Mouse (Mus musculus) mesoderm, embryonic 11.5 days (tissue): Measurements from ENCODE around the gene Fam149b.
"Not testable (repeated sequence)": the region's sequence is repeated elsewhere in the genome, so short reads cannot be mapped to it uniquely, and the experiment has no call there.

Experiments
- DNase-seq: peaks from one replicate; pipeline ENCODE4 v3.0.0-alpha.2; 2012; ENCODE audit warnings: low read depth, low spot score

Gene Fam149b

DNA sequence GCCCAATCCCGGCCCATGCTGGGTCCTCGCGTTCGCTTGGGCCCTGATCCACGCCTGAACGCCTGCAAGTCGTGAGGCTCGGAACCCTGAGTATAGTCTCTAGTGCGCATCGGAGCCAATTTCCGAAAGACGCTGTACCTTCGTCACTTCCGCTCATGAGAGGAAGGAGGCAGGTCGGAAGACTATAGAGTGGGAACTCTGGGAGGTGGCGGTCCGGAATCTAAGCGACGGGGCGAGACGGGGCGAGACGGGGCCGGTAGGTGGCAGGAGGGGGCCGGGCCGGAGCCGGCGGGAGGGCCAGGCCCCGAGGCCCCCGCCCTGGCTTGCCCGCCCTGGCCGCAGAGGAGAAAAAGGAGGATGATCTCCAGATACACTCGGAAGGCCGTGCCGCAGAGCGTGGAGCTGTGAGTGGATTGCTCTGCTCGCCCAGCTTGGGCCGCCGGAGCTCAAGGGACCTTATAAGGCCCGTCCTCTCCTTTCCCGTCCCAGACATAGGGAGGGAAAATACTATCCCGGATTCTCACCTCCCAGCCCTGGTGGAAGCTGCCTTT is at the start of gene Fam149b, which contains the start of gene Ecd:
Gene Fam149b (plus strand): TSS at position 172 of the 551 bp plus-strand sequence.
Gene Ecd (minus strand): TSS at position 131 of the 551 bp plus-strand sequence.
- DNase-seq = peak; percentile 98

DNA sequence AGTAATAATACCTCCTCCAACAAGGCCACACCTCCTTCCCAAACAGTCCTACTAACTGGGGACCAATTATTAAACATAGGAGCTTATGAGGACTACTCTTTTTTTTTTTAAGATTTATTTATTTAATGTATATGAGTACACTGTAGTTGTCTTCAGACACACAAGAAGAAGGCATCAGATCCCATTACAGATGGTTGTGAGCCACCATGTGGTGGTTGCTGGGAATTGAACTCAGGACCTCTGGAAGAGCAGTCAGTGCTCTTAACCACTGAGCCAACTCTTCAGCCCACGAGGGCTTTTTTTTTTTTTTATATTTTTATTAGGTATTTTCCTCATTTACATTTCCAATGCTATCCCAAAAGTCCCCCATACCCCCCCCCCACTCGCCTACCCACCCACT is 42.9 kb upstream of the Fam149b start:
- not testable (repeated sequence) for DNase-seq

DNA sequence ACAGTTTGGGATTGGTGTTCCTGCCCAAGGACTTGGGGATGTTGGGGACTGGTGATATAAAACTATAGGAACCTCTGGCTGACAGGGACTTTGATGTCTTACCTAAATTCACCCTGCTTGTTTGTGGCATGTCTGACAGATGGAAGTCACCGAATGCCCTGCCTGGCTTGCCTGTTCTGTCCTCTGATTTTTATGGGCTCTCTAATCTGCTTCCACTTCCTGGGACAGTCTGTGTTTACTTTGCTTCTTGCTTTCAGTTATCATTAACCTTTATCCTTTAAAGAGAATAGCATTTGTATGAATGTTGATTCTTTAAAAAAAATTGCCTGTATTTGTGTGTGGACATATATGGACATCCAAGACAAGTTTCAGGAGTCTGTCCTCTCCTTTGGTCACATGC is 32.8 kb upstream of the Fam149b start:
- DNase-seq = no peak

DNA sequence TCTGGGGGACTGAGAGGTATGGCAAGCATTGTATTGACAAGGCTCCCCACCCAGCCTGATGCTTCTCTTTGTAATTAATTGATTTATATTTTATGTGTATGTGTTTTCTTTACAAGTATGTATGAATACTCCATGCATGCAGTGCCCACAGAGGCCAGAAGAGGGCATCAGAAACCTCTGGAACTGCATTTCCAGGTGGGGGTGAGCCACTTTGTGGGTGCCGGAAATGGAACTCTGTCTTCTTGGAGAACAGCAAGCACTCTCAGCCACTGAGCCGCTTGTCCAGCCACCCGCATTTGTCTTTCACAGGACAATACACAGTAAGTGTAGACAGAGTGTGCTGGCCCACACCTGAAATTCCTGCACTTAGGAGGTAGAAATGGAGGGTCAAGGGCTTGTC is 28.5 kb upstream of the Fam149b start:
- DNase-seq = peak; percentile 22

DNA sequence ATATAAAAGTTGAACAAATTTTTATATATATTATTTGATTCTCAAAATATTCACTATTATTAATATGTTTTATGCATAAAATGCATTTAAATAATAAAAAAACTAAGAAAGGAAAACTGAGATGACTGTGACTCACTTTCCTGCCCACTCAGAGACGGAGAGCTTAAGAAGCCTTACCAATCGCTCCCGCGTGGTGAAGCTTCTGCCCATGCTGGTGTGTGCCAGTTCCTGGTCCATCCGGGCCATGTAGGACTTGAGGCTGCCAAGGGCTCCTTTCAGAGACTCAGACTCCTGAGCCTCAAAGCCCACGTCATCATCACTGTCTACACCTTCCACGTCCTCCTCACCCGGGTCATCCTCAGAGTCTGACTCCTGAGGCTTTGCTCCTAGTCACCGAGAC is 23.8 kb upstream of the Fam149b start:
- no peak for DNase-seq

DNA sequence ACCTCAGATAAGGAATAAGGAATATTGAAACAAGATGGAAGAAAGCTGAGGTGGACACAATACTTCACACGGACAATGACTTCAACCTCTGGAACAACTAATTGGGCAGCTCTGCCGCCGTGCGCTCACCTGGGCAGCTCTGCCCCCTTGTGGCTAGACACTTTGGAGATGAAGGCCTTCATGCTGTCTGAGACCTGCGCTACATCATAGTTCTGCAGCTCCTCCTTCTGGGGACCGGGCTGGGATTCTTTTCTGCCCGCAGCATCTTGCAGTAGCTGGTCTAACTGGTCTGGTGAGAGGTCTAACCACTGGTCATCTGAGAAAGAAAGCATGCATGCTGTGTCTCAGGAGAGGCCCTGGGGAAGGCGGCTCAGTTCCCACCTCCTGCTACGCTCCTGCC is 19.5 kb upstream of the Fam149b start:
- DNase-seq = no peak

DNA sequence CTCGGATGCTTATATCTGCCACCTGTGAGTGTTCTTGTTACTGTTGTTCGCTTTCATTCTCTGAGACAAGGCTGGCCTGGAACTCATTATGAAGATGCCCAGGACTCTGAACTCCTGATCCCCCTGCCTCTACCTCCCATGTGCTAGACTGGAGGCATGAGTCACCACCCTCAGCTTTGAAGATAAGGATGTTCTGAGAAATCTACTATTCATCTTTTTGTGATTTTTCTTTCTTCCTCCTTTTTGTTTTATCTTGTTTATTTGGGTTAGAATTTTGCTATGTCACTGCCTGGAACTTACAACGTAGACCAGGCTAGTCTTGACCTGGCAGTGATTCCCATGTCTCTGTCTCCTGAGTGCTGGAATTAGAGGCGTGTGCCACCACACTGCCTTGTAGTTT is 16.6 kb upstream of the Fam149b start:
- DNase-seq = no peak

DNA sequence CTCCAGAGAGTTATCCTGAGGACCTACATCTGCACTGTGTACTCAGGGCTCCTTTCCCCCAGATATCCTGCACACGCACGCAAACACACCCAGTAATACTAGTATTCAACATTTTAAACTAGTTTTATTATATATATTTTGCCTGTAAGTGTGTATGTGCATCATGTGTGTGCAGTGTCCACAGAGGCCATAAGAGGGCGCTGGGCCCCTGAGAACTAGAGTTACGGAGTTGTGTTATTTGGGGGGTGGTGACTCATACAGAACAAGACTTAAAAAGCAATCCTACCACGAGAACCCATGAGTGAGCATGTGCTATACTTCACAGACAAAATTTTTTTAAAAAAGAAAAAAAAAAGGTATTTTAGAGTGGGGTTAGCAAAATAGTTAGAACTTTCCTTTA is 8.5 kb upstream of the Fam149b start:
- DNase-seq = no peak

DNA sequence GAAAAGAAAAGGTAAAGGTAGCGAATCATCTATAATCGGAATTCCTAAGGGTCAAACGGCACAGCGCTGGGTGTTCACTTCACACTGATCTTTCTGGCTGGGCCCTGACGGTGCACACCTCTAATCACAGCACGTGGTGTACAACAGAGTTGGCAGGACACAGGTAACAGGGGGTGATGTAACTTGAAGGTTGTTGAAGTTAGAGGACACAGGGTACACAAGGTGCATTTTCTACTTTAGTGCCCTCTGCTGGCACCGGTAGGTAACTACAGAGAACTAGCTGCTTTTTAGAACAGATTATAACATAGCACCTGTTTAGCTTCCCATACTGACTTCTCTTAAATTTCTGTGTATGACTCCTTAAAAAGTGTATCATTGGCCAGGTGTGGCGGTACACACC is 7.8 kb upstream of the Fam149b start:
- DNase-seq = peak; percentile 47

DNA sequence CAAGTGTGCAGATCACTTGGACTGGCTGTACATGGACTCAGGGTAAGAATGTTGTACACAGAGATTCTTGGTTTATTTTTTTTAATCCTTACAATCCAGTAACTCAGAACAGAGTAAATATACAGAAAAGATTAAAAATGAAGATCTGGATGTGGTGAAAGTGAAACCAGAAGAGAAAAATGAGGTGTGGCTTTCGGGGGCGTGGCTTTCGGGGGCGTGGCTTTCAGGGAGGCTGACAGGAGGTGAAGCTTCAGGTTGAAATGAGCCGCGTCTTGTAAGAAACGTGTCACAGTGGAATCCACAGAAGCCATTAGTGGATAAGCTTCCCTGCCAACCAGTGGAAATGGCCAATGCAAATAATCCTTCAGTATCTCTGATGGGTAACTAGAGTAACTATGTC is 7.1 kb upstream of the Fam149b start:
- no peak for DNase-seq

DNA sequence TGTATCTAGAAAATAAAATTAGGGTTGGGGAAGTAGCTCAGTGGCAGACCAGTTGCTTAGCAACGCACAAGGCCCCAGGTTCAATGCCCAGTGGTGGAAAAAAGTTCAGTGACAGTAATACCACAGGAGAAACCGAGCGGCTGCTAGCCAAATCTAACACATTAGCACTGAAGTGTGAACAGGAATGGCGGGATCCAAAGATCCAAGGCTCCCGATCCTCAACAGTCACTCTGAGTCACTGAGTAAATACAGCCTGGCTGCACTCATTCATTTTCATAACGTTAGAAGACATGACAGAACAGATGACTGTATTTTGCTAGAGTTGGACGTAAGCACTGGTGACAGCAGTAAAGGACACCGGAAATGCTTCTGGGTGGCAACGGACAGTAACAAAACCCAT is 2.1 kb upstream of the Fam149b start:
- no peak for DNase-seq

DNA sequence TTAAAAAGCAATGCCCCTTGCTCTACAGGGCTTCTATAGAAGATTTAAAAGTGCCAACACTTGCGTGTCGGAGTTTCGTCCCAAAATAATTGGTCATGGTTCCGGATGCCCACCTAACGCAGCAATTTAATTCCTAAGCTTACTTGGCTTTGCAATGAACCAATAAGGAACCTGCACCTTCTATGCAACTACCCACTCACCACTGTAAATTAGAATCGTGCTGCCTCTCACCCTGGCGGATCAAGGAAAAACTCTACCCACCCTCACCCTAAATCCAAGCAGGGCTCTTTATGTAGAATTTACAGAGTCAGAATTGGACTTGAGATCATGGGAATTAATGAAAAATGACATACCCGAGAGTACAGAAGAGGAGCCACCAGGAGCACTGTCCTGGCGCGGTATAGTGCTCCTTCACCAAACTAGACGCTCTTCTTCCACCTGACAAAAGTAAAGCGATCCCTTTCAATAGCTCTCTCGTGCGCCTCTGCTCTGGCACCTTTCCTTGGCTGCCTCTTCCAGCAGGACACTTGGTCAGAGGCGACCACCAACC is 446 bp upstream of the Fam149b start:
- DNase-seq = no peak

DNA sequence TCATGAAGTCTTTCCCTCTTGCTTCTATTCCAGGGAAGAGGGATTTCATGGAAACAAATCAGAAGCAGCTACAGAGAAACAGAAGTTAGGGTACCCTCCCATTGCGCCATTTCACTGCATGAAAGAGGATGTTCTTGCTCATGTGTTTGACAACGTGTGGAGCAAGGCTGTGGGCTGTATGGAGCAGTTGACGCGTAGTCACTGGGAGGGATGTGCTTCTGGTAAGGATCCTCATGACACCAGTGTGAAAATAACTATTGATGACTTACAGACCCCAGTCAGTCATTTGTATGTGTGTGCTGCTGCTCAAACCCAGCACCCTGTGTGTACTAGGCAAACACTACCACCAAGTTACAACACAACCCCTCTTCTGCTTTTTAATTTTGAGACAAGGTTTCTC is 15.3 kb downstream of the Fam149b start:
- DNase-seq = no peak

DNA sequence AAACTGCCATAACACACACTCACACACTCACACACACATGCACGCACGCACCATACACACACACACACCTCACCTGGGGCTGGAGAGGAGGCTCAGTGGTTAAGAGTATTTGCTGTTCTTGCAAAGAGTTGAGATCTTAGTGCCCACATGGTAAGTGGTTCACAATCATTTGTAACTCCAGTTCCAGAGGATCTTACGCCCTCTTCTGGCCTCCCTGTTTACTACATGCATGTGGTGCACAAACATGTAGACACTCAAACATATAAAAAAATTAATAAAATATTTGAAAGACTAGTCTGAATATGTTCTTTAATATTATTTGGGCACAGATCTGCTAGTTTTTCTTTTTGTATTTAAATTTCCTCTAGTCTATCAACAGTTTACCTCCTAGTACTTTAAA is 20.3 kb downstream of the Fam149b start:
- DNase-seq = no peak

DNA sequence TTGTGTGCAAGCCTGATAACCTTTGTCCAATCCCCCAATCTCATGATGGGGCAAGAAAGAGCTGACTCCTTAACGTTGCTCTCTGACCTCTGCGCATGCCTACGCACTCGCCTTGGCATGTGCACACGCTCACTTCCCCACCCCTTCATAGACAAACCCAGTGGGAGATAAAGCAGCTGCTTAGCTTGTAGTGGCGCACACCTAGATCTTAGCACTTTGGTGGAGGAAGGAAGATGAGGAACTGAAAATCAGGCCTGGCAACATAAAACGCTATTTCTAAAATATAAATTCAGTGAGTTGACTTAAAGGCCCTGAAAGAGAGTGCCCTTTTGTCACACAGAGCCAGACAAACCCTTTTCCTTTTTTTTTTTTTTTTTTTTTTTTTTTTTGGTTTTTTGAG is 22.8 kb downstream of the Fam149b start:
- DNase-seq = no peak

DNA sequence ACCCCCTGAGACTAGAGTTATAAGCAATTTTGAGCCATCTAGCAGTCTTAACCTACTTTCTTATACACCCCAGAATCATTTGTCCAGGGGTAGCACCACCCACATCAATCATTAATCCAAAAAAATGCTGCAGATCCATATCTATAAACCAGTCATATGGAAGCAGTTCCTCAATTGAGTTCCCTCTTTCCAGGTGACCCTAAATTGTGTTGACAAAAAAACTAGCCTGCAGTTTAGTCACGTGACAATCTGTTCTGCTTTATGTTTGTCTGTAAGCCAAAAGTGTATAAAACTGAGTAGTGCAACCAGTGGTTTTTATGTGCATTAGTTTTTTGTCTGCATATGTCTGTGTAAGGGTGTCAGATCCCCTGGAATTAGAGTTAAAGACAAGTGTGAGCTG is 23.9 kb downstream of the Fam149b start:
- DNase-seq = no peak

DNA sequence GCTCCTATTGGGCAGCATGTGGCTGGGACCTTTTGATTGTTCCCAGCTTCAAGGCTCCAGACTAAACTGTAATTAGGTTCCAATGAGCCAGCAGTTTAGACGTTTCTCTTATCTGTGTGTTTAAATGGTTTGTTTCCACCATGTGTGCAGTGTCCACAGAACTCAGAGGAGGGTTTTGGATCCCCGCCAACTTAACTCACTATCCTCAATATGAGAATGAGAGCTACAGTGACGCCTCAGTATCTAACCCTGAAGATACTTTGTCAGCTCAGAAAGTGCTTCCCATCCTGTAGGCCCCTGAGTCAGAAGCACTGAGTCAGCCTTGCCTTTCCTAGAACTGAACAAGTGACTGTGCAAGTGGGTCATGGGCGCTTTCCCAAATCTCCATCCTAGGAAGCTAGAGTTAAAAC is 29.2 kb downstream of the Fam149b start:
- DNase-seq = no peak

DNA sequence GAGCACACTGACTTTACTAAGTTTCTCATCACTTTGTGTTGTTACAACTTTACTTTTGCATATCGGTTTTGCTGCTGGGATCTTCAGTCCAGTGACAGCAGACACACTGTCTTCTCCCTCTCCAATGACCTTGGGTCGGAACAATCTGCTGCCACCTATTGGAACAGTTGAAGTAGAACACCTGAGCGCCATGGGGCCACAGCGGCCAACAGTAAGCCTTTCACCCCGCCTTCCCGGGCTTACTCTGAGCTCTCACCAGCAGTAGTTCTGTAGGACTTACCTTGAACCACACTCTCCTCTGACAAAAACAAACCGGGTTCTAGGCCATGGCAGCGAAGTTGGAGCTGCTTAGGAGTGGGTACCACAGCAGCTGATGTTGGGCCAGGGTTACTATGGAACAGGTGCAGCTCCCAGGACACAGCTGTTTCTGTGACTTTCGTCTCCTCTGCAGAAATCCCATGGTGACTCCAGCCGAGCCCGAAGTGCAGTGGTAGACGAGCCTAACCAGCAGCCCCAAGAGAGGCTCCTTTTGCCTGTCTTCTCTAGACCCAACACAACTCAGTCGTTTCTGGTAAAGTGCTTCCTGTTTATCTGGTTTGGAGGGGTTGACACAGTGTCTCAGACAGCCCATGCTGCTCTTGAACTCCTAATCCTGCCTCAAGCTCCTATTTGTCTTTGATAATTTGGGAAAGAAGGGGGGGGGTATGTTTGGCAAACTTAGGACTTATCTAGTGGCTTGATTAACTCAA is 30.5 kb downstream of the Fam149b start:
- peak; percentile 50 for DNase-seq

DNA sequence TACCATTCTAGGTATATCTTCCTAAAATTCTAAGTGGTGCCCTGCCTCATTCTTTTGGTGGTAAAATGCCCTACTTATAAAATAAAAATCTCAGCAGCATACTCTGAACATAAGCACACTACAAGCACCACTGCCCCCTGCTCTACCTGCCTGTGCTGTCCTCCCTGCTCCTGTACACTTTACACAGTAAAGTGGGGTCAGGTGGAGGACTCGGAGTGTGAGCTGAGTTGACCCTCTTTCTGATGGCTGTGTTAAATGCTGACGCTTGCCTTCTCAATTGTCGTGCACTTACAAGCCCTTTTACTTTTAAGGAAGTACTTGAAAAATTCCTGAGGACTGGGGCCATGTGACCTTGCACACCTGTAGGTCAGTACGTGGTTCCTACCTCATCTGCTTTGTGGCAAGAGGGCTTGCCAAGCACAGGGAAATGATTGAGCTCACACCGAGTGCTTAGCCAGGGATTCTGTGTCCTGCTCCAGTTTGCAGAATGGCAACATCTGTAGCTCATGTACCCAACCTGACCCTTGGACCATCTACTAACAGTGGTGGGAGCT is 31.2 kb downstream of the Fam149b start:
- no peak for DNase-seq

DNA sequence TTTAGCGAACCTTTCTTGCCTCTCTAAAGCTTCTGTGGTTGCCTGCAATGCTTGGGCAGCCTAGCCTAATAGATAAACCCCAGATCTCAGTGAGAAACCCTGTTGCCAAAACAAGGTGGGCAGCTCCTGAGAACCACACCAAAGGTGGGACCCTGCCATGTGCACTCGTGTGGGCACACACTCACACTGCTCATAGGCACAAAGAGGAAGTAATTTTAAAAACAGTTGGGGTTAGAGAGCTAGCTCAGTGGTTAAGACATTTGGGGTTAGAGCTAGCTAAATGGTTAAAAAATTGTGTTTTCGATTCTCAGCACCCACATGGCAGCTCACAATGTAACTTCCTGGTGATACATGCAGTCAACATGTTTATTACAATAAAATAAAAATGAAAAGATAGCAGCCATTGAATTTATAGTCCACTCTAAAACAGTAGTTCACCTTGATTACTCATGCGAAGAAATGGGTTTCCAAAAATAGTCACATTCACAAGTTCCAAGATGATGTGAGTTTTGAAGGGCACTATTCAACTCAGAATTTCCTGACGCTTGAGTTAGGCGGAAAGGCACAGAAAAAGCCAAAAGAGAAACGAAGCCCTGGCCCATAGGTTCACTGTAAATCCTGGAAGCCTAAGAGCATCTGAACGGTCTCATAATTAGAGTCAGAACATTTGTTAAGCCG is 31.9 kb downstream of the Fam149b start:
- DNase-seq = no peak

DNA sequence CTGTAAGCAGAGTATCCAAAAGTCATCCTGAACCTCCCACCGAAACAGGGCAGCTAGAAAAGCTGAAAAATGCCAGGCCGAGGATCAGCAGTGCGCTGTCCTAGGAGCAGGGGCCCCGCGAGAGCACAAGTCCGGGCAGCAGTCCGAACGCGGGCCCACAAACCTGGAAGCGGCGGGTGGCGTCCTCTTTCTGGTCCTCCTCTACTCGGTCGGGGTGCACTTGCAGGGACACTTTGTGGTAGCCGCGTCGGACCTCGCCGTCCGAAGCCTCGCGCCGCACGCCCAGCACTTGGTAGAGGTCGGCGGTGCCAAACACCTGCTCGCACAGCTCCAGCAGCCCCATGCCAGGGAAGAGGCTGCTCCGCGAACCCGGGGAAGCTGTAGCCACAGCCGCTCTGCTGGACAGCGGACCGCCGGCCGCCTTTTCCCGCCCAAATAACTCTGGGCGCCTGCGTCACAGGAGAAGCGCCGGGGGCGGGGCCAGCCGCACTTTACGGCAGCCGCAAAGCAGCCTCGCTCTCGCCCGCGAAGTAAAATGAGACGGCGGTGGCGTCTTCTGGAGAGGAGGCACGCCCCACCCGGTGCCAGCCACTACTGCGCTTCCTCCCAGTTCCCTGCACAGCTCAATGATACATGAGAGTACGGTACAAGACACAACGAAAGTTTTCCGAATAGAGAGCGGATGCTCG is 40.6 kb downstream of the Fam149b start, which contains the start of gene Dnajc9:
Gene Dnajc9 (minus strand): TSS at position 470 of the 689 bp plus-strand sequence.
- DNase-seq = peak; percentile 94
